Mouse (Mus musculus) ES-Bruce4 (cell line): ENCODE results near the gene Lmo7.

Experiments used
- CTCF ChIP-seq: IDR thresholded peaks from one replicate; pipeline ENCODE4 v1.8.1; 2011; ENCODE audit warnings: low read depth, low read length
- EP300 ChIP-seq: IDR thresholded peaks from 2 replicates; pipeline ENCODE4 v1.6.1; 2011; ENCODE audit warnings: low read depth, low read length; ENCODE audit not compliant: insufficient read depth
- POLR2A ChIP-seq: IDR thresholded peaks from one replicate; pipeline ENCODE4 v1.8.1; 2011; ENCODE audit warnings: low read length; ENCODE audit not compliant: insufficient read depth

GRCm38 (mm10) chr14:101747811-101748210 is 18.1 kb downstream of the Lmo7 start:
- no peak for TF ChIP-seq EP300
- TF ChIP-seq CTCF: no peak
- TF ChIP-seq POLR2A: no peak
